Mouse (Mus musculus): ENCODE data around the gene Fam13a. TPM values are rescaled to one million over a fixed set of nuclear protein-coding genes. Genes with fewer than 3 reads are reported as not detected.

Gene Fam13a
- polyA plus RNA-seq (2014; fragmentation: Illumina TruSeq; extraction: RNeasy Lipid Tissue Mini Kit (QIAGEN cat#74804); ENCODE audit: low read depth, low replicate concordance) = 43.0 TPM

GRCm38 (mm10) chr6:59024164-59024724, at the start of gene Fam13a:
Gene Fam13a (minus strand): TSS chr6:59024549.

GRCm38 (mm10) chr6:58906852-58907261, 117.5 kb downstream of the Fam13a start, which contains the start of gene Nap1l5:
Gene Nap1l5 (minus strand): TSS chr6:58907076.

Other genes with a start within 250 kb of the Fam13a start
- gene Herc3, start 193.1 kb downstream of the Fam13a start, polyA plus RNA-seq (2014; fragmentation: Illumina TruSeq; extraction: RNeasy Lipid Tissue Mini Kit (QIAGEN cat#74804); ENCODE audit: low read depth, low replicate concordance) = 28.2 TPM
- 22.3 TPM for gene Nap1l5, start 117.5 kb downstream of the Fam13a start, polyA plus RNA-seq (2014; fragmentation: Illumina TruSeq; extraction: RNeasy Lipid Tissue Mini Kit (QIAGEN cat#74804); ENCODE audit: low read depth, low replicate concordance)
- 34.4 TPM for gene Tigd2, start 184.3 kb upstream of the Fam13a start, polyA plus RNA-seq (2014; fragmentation: Illumina TruSeq; extraction: RNeasy Lipid Tissue Mini Kit (QIAGEN cat#74804); ENCODE audit: low read depth, low replicate concordance)

All from sigmoid colon, adult 10 weeks (tissue).